Mouse (Mus musculus) cerebellum, adult (tissue): ENCODE data around the gene Wrap53.
"Not testable (repeated sequence)": the region's sequence is repeated elsewhere in the genome, so short reads cannot be mapped to it uniquely, and the experiment has no call there.

Experiments used
- ATAC-seq: cut with Nextera tagmentation; 2 replicates; pipeline ENCODE4 v1.9.2; 2017; ENCODE audit warnings: mild to moderate bottlenecking, moderate library complexity, mixed read lengths; ENCODE audit not compliant: insufficient number of reproducible peaks, low FRiP score, low TSS enrichment

Gene Wrap53

GRCm38 (mm10) chr11:69575220-69575619 lies 4.8 kb downstream of the Wrap53 start:
- ATAC-seq, result no peak

- no peak for ATAC-seq
These were observed 14.9 kb downstream of the Wrap53 start for GRCm38 (mm10) chr11:69565131-69565530.

- ATAC-seq, result no peak
These were observed 15.7 kb downstream of the Wrap53 start for GRCm38 (mm10) chr11:69564391-69564790.

DNA sequence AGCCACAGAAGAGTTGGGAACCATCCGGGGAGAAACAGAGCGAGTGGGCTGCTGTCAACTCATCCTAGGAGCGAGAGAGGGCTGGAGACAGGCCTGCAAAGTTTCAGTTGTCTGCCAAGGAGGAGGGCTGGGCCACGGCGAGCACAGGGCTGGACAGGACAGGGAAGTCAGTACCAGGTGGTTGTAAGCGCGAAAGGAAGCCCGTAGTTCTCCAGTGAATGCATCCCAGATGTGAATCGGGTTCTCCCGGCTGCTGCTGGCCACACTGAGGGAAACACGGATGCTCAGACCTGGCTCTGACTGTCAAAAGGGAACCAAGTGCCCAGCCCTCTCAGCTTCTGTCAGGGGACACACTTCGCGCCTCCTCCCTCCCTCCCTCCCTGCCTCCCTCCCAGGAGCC lies 16.7 kb downstream of the Wrap53 start:
- ATAC-seq, result no peak

- ATAC-seq, result no peak
These were observed 18.9 kb downstream of the Wrap53 start for GRCm38 (mm10) chr11:69560896-69561854.

DNA sequence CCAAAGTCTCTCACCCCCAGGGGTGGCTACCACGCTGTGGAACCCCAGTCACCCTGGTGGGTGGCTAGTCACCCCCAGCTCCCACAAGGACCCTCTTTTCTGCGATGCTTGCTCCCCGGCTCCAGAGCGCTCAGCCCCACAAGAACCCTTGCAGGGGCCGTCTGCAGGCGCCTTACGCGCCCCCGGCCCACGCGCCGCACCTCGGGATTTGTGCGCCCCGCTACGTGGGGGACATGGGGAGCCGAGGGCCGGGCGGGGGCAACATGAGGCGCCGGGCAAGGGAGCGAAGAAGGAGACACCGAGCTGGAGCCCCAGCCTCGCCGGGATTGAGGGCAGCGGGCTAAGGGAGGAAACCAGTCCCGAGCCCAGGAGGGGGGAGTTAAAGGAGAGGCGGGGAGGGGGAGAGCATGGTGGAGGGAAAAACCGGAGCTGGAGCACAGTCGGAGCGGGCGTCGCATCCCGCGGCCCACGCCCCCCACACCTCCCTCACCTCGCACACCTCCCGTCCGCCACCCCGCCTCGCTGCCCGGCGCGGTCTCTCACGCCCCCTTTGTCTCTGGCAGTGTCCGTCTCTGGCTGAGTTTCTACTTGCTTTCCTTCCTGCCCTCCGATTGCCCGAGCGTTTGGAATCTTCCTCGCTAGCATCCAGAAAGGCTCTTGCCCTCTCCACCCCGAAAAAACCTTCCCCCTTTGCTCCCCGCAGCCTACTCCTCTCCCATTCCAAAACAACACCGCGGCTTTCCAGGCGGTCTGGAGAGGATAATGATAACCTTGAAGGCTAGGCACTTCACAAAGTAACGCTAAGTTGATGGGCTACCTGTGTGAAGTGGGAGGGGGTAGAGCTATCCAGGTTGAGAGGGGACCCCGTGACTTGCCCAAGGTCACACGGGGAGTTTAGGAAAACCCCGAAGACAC lies 19.9 kb downstream of the Wrap53 start, which contains the start of gene Efnb3:
Gene Efnb3 (minus strand): TSS at position 355 of the 915 bp plus-strand sequence.
- no peak for ATAC-seq

GRCm38 (mm10) chr11:69559183-69559582 lies 20.9 kb downstream of the Wrap53 start:
- ATAC-seq, result no peak

- ATAC-seq, result no peak
These were observed 21.3 kb downstream of the Wrap53 start for GRCm38 (mm10) chr11:69558756-69559155.

DNA sequence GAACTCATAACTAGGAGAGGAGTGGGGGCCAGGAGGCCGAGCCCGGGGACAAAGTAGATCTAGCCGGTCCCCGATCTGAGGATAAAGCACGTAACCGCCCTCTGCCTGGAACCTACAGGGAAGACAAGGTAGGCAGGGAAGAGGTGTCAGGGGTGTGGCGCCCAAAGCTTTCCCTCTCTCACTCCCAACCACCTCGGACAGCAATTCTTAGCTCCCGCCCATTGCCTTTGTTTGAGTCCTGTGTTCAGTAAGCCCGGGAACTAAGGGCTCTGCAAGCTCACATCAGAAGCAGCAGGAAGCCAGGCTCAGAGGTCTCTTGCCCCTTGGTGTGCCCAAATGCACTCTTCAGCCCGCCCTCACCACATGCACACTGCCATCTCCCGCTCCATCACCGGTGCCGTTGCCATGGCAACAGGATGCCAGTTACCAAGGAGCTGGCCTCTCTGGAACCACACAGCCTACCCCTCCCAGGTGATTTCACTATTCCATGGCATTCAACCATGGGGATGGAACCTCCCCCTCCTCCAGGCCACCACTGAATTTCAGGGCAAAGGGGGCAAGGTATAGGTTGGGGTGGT lies 22.6 kb downstream of the Wrap53 start:
- ATAC-seq, result no peak

GRCm38 (mm10) chr11:69554539-69555140 lies 25.4 kb downstream of the Wrap53 start:
- ATAC-seq, result no peak

DNA sequence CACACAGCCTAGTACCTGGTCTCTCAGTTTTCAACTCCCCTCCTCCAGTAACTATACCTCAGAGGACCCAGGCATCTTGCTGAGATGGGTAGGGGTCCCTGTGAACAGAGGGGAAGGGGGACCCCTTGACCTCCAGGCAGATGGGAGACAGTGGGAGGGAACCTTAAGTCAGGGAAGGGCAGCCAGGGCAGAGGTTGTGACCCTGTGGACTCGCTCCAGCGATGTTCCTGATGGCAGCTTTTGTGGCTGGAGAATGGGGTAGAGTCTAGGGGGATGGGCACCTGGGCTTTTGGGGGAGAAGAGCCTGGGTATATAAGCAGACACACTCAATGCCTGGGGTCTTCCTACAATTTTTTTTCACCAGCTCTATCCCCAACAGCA lies 26.7 kb downstream of the Wrap53 start:
- no peak for ATAC-seq

- ATAC-seq, result no peak
These were observed 27.3 kb downstream of the Wrap53 start for GRCm38 (mm10) chr11:69552622-69553340.

GRCm38 (mm10) chr11:69551310-69551709 lies 28.7 kb downstream of the Wrap53 start:
- no peak for ATAC-seq

DNA sequence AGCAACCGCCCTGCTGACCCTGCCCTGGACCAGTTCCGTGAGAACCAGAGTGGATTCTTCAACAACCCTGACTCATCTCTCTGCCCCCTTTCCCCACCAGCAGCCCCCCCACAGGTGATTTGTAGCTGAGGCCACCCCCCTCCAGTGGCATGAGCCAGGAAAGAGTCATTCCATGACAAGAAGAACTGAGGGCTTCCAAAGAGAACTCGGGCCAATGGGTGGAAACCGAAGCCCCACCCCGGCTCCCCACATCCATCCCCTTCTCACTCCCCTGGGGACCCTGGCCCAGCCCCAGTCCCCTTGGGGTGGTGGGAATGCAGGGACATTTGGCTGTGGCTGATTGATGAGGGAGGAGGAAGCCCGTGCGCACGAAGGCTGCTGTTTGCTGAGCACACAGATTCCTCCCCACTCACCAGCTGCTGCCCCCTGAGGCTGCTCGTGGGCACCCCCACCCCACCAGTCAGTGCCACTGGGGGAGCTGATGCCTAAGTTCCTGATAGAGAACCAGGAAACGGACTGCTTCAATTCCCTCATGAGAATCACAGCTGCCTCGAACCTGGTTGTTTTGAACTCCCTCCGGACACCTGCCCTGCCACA lies 30.9 kb downstream of the Wrap53 start, which contains the start of gene Dnah2:
Gene Dnah2 (minus strand): TSS at position 51 of the 597 bp plus-strand sequence.
- no peak for ATAC-seq

DNA sequence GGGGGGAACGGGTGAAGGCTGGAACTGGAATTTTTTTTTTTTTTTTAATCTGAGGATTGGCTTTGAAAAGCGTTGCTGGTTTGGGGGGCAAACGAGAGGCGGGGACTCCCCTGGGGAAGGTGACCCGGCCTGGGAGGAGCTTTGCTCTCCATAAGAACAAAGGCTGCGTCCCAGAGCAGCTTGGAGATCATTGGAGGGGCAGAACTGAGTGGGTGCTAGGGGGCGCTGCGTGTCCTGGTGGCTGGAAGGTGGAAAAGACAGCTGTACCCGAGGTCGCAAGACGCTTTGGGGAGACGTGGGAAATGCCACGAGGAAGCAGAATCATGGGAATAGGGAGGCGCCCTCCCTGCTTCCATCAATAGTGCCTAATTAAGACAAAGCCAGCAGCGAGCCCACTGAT lies 33.0 kb downstream of the Wrap53 start:
- no peak for ATAC-seq

DNA sequence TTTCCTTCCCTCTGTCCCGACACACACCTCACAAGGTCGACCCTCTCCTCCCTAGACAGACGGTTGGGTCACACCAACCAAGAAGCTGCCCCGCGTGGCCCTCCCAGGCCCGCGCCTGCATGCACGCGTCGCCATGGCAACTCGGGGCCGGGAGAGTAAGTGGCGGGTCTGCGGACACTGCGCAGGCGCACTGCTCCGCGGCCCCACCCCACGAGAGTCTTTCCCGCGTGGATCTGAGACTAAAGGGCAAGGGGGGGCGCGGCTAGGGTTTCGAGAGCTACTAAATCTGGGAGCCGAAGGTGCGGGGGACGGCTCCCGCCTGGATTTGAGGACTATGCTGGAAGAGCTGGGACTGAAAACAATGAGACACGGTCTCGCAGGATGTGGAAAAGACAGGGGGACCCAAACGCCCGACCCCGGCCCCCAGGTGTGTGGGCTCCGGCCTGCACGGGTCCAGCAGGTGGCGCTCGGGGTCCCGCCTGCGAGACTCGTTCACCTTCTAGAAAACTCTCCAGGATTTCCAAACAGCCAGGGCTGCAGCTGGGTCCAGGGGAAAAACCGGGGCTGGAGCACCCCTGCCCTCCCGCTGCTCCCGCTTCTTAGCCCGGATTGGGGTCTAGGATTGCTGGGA lies 33.5 kb downstream of the Wrap53 start:
- ATAC-seq, result peak; percentile 56; the same call in 1 of the 2 replicates

GRCm38 (mm10) chr11:69545957-69546356 lies 34.1 kb downstream of the Wrap53 start:
- no peak for ATAC-seq

DNA sequence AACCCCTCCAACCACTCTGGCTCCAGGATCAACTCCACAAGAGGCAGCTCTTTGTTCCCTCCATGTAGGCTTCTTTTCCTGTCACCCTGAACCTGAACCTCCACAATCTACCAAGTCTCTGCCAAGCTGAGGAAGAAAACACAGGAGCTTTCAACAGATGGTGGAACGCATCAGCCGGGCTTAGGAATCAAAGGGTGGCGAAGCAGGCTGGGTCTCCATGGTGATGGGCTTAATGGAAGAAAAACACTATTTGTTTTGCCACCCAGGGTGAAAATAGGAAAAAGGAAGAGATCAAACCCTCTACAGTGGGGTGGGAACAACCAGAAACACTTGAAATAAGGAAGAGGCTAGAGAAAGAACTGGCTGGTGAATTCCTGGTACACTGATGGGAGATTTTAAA lies 36.5 kb downstream of the Wrap53 start:
- no peak for ATAC-seq

- ATAC-seq, result not testable (repeated sequence)
These were observed 38.3 kb downstream of the Wrap53 start for GRCm38 (mm10) chr11:69541741-69542140.
